Mouse (Mus musculus): ENCODE data around the gene 9930021J03Rik. TPM values are rescaled to one million over a fixed set of nuclear protein-coding genes. Genes with fewer than 3 reads are reported as not detected.

Gene 9930021J03Rik
- polyA plus RNA-seq (2014; fragmentation: Nextera tagmentation; extraction: Ambion mirVana): 7.3 and 8.1 TPM in 2 replicates

GRCm38 (mm10) chr19:29805917-29806785 lies at the start of gene 9930021J03Rik:
9930021J03Rik (minus strand) TSS chr19:29805989.
- peaks cover 6% of the 10 kb centered on the region; the same call in 1 of the 2 replicates for H3K36me3 ChIP-seq (ENCODE audit: control insufficient read depth, insufficient read depth, low read length)
- H3K9me3 ChIP-seq (ENCODE audit: control insufficient read depth, low read length): no peaks in the 10 kb centered on the region
- peak within 1 kb of the TSS; percentile 96 for H3K4me3 ChIP-seq (ENCODE audit: low read depth, low read length)
- WGBS: under 1% methylated on average over 47 of the region's 95 CpGs
- peak within 1 kb of the TSS; percentile 89 for H3K27ac ChIP-seq (ENCODE audit: low read depth, low read length)
- H3K4me1 ChIP-seq (replicated peaks; ENCODE audit: control insufficient read depth, insufficient read depth, low read length): peaks cover 7% of the 10 kb centered on the region; the same call in 1 of the 2 replicates
- DNase-seq (ENCODE audit: low spot score): peak; percentile 100
- H3K4me2 ChIP-seq (ENCODE audit: low read depth, low read length, severe bottlenecking): peak within 1 kb of the TSS; percentile 83
- no peaks in the 10 kb centered on the region for H3K27me3 ChIP-seq (ENCODE audit: control insufficient read depth, insufficient read depth, low read length)
- peak within 1 kb of the TSS; percentile 86 for H3K9ac ChIP-seq (ENCODE audit: low read length)
- ATAC-seq (replicated peaks; ENCODE audit: low FRiP score): peak; percentile 94

- WGBS: 94% methylated on average over 5 of the region's 5 CpGs
- H3K9me3 ChIP-seq (ENCODE audit: control insufficient read depth, low read length): no peaks in the 10 kb centered on the region
- DNase-seq (ENCODE audit: low spot score): no peak
- H3K4me3 ChIP-seq (ENCODE audit: low read depth, low read length): no peak overlapping the region
- no peak overlapping the region for H3K4me2 ChIP-seq (ENCODE audit: low read depth, low read length, severe bottlenecking)
- H3K36me3 ChIP-seq (ENCODE audit: control insufficient read depth, insufficient read depth, low read length): no peaks in the 10 kb centered on the region
- H3K27me3 ChIP-seq (ENCODE audit: control insufficient read depth, insufficient read depth, low read length): no peaks in the 10 kb centered on the region
- no peak overlapping the region for H3K9ac ChIP-seq (ENCODE audit: low read length)
- H3K27ac ChIP-seq (ENCODE audit: low read depth, low read length): no peak overlapping the region
- no peak for ATAC-seq (replicated peaks; ENCODE audit: low FRiP score)
- no peaks in the 10 kb centered on the region for H3K4me1 ChIP-seq (replicated peaks; ENCODE audit: control insufficient read depth, insufficient read depth, low read length)
These were observed 47.9 kb upstream of the 9930021J03Rik start for GRCm38 (mm10) chr19:29853711-29854110.

GRCm38 (mm10) chr19:29851036-29851690 lies 45.4 kb upstream of the 9930021J03Rik start:
- Histone ChIP-seq H3K4me2 (ENCODE audit: low read depth, low read length, severe bottlenecking) (no peak overlapping the region), H3K9ac (ENCODE audit: low read length) (no peak overlapping the region), H3K27me3 (ENCODE audit: control insufficient read depth, insufficient read depth, low read length) (peaks cover 4% of the 10 kb centered on the region), H3K4me3 (ENCODE audit: low read depth, low read length) (no peak overlapping the region), H3K9me3 (ENCODE audit: control insufficient read depth, low read length) (no peaks in the 10 kb centered on the region), H3K36me3 (ENCODE audit: control insufficient read depth, insufficient read depth, low read length) (no peaks in the 10 kb centered on the region), H3K4me1 (replicated peaks; ENCODE audit: control insufficient read depth, insufficient read depth, low read length) (no peaks in the 10 kb centered on the region), H3K27ac (ENCODE audit: low read depth, low read length) (no peak overlapping the region)
- whole genome bisulfite sequencing: 32% methylated on average over 12 of the region's 12 CpGs
- DNase-seq (ENCODE audit: low spot score) (no peak), ATAC-seq (replicated peaks; ENCODE audit: low FRiP score) (no peak)

- Histone ChIP-seq H3K4me3 (ENCODE audit: low read depth, low read length) (no peak overlapping the region), H3K4me2 (ENCODE audit: low read depth, low read length, severe bottlenecking) (no peak overlapping the region), H3K4me1 (replicated peaks; ENCODE audit: control insufficient read depth, insufficient read depth, low read length) (no peaks in the 10 kb centered on the region), H3K9me3 (ENCODE audit: control insufficient read depth, low read length) (no peaks in the 10 kb centered on the region), H3K9ac (ENCODE audit: low read length) (no peak overlapping the region), H3K36me3 (ENCODE audit: control insufficient read depth, insufficient read depth, low read length) (no peaks in the 10 kb centered on the region), H3K27ac (ENCODE audit: low read depth, low read length) (no peak overlapping the region), H3K27me3 (ENCODE audit: control insufficient read depth, insufficient read depth, low read length) (peaks cover 12% of the 10 kb centered on the region)
- no peak for DNase-seq (ENCODE audit: low spot score)
- no peak for ATAC-seq (replicated peaks; ENCODE audit: low FRiP score)
- WGBS: 81% methylated on average over 11 of the region's 11 CpGs
These were observed 44.2 kb upstream of the 9930021J03Rik start for GRCm38 (mm10) chr19:29849924-29850551.

GRCm38 (mm10) chr19:29844036-29844661 lies 38.4 kb upstream of the 9930021J03Rik start:
- DNase-seq (ENCODE audit: low spot score) (no peak), ATAC-seq (replicated peaks; ENCODE audit: low FRiP score) (peak; percentile 88)
- Histone ChIP-seq H3K9ac (ENCODE audit: low read length) (no peak overlapping the region), H3K9me3 (ENCODE audit: control insufficient read depth, low read length) (no peaks in the 10 kb centered on the region), H3K4me1 (replicated peaks; ENCODE audit: control insufficient read depth, insufficient read depth, low read length) (peaks cover 12% of the 10 kb centered on the region; the same call in 1 of the 2 replicates), H3K4me3 (ENCODE audit: low read depth, low read length) (no peak overlapping the region), H3K4me2 (ENCODE audit: low read depth, low read length, severe bottlenecking) (peak overlapping the region; percentile 29; the same call in 1 of the 2 replicates), H3K27ac (ENCODE audit: low read depth, low read length) (no peak overlapping the region), H3K36me3 (ENCODE audit: control insufficient read depth, insufficient read depth, low read length) (no peaks in the 10 kb centered on the region), H3K27me3 (ENCODE audit: control insufficient read depth, insufficient read depth, low read length) (peaks cover 19% of the 10 kb centered on the region)
- WGBS: 22% methylated on average over 12 of the region's 12 CpGs

GRCm38 (mm10) chr19:29843641-29844035 lies 37.8 kb upstream of the 9930021J03Rik start:
- no peaks in the 10 kb centered on the region for H3K9me3 ChIP-seq (ENCODE audit: control insufficient read depth, low read length)
- no peak overlapping the region for H3K9ac ChIP-seq (ENCODE audit: low read length)
- no peak; the same call in 1 of the 2 replicates for ATAC-seq (replicated peaks; ENCODE audit: low FRiP score)
- no peak overlapping the region for H3K4me3 ChIP-seq (ENCODE audit: low read depth, low read length)
- peak overlapping the region; percentile 18; the same call in 1 of the 2 replicates for H3K4me2 ChIP-seq (ENCODE audit: low read depth, low read length, severe bottlenecking)
- 25% methylated on average over 5 of the region's 5 CpGs for WGBS
- no peak overlapping the region for H3K27ac ChIP-seq (ENCODE audit: low read depth, low read length)
- H3K36me3 ChIP-seq (ENCODE audit: control insufficient read depth, insufficient read depth, low read length): no peaks in the 10 kb centered on the region
- peaks cover 12% of the 10 kb centered on the region; the same call in 1 of the 2 replicates for H3K4me1 ChIP-seq (replicated peaks; ENCODE audit: control insufficient read depth, insufficient read depth, low read length)
- H3K27me3 ChIP-seq (ENCODE audit: control insufficient read depth, insufficient read depth, low read length): peaks cover 19% of the 10 kb centered on the region
- no peak for DNase-seq (ENCODE audit: low spot score)

- no peak overlapping the region for H3K27ac ChIP-seq (ENCODE audit: low read depth, low read length)
- H3K4me3 ChIP-seq (ENCODE audit: low read depth, low read length): no peak overlapping the region
- no peak overlapping the region for H3K9ac ChIP-seq (ENCODE audit: low read length)
- no peaks in the 10 kb centered on the region for H3K36me3 ChIP-seq (ENCODE audit: control insufficient read depth, insufficient read depth, low read length)
- ATAC-seq (replicated peaks; ENCODE audit: low FRiP score): no peak
- no peak for DNase-seq (ENCODE audit: low spot score)
- no peaks in the 10 kb centered on the region for H3K9me3 ChIP-seq (ENCODE audit: control insufficient read depth, low read length)
- H3K4me2 ChIP-seq (ENCODE audit: low read depth, low read length, severe bottlenecking): no peak overlapping the region
- 81% methylated on average over 8 of the region's 8 CpGs for WGBS
- H3K27me3 ChIP-seq (ENCODE audit: control insufficient read depth, insufficient read depth, low read length): peaks cover 20% of the 10 kb centered on the region
- H3K4me1 ChIP-seq (replicated peaks; ENCODE audit: control insufficient read depth, insufficient read depth, low read length): peaks cover 12% of the 10 kb centered on the region; the same call in 1 of the 2 replicates
These were observed 37.2 kb upstream of the 9930021J03Rik start for GRCm38 (mm10) chr19:29842973-29843372.

- Histone ChIP-seq H3K9me3 (ENCODE audit: control insufficient read depth, low read length) (no peaks in the 10 kb centered on the region), H3K36me3 (ENCODE audit: control insufficient read depth, insufficient read depth, low read length) (no peaks in the 10 kb centered on the region), H3K4me2 (ENCODE audit: low read depth, low read length, severe bottlenecking) (no peak overlapping the region), H3K27me3 (ENCODE audit: control insufficient read depth, insufficient read depth, low read length) (peaks cover 13% of the 10 kb centered on the region), H3K9ac (ENCODE audit: low read length) (no peak overlapping the region), H3K27ac (ENCODE audit: low read depth, low read length) (no peak overlapping the region), H3K4me1 (replicated peaks; ENCODE audit: control insufficient read depth, insufficient read depth, low read length) (peaks cover 12% of the 10 kb centered on the region; the same call in 1 of the 2 replicates), H3K4me3 (ENCODE audit: low read depth, low read length) (no peak overlapping the region)
- 93% methylated on average over 4 of the region's 4 CpGs for WGBS
- ATAC-seq (replicated peaks; ENCODE audit: low FRiP score) (no peak), DNase-seq (ENCODE audit: low spot score) (no peak)
These were observed 34.9 kb upstream of the 9930021J03Rik start for GRCm38 (mm10) chr19:29840642-29841041.

Measured in forebrain, embryonic 11.5 days (tissue).